ENCODE assay signal across 18 mouse cellular contexts in the genomic region with DNA sequence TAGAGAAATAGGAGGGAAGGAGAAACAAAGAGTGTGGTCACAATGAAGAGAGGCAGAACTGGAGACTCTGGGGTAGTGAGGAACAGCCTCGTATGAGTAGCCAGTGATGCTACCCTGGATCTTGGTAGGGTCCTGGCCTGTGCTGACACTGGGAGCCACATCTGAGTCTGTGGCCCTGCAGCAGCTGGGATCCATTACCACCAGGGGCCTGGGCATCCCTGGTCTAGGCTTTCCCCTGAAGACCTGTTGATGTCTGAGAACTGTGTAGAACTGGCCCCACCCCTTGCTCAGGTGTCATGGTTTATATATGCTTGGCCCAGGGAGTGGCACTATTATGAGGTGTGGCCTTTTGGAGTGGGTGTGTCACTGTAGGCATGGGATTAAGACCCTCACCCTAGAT. TPM values are rescaled to one million over a fixed set of nuclear protein-coding genes. Genes with fewer than 3 reads are reported as not detected.
DNase-seq lines count a peak whose midpoint lies in the region; ATAC-seq and TF ChIP-seq lines count a peak whose summit lies in the region.
"Had no signal": no experiment of that assay in that cellular context is flagged by ENCODE, and none has a peak within 500 bp of the region (broad histone marks: within the 10 kb centered on the region; RNA-seq: fewer than 3 reads in every experiment).

No protein-coding gene starts in this region.

- H3K27me3 ChIP-seq in embryonic facial prominence, embryonic 12.5 days: no peaks in the 10 kb centered on the region
- H3K27me3 ChIP-seq in embryonic facial prominence, embryonic 10.5 days (replicated peaks; ENCODE audit: low read depth, poor library complexity, severe bottlenecking): no peaks in the 10 kb centered on the region
- no peaks in the 10 kb centered on the region for H3K27me3 ChIP-seq in intestine, postnatal 0 days (replicated peaks; ENCODE audit: control insufficient read depth, insufficient read depth, low read length)
- H3K27me3 ChIP-seq in intestine, embryonic 16.5 days (replicated peaks; ENCODE audit: control insufficient read depth, insufficient read depth, low read length): no peaks in the 10 kb centered on the region
- 0 out of 2 replicates have a peak, but pooled peaks cover 3% of the 10 kb centered on the region for H3K27me3 ChIP-seq in midbrain, embryonic 12.5 days
- H3K27me3 ChIP-seq in midbrain, embryonic 10.5 days (ENCODE audit: low read depth, poor library complexity, severe bottlenecking): no peaks in the 10 kb centered on the region
- H3K27me3 ChIP-seq in embryonic facial prominence, embryonic 13.5 days: 0 out of 2 replicates have a peak, but pooled peaks cover under 1% of the 10 kb centered on the region
- H3K27me3 ChIP-seq: limb, embryonic 13.5 days; midbrain, embryonic 13.5 days; stomach, embryonic 15.5 days had no signal

- ATAC-seq in embryonic facial prominence, embryonic 12.5 days (ENCODE audit: insufficient number of reproducible peaks, insufficient read depth, low FRiP score, low TSS enrichment): 0 out of 2 replicates have a peak, but pooled peaks have one; percentile 56
- 0 out of 2 replicates have a peak, but pooled peaks have one; percentile 8 for ATAC-seq in intestine, postnatal 0 days
- no peak for ATAC-seq in intestine, embryonic 16.5 days
- ATAC-seq in midbrain, embryonic 12.5 days (ENCODE audit: low FRiP score, low read depth): 0 out of 2 replicates have a peak, but pooled peaks have one; percentile 23
- ATAC-seq in embryonic facial prominence, embryonic 13.5 days (ENCODE audit: insufficient number of reproducible peaks, insufficient read depth, low FRiP score, low TSS enrichment, low read depth): peak; percentile 44; the same call in 1 of the 2 replicates
- ATAC-seq: activated CD4-positive, CD25-positive, alpha-beta regulatory T cell, adult 4 months; forebrain, embryonic 15.5 days had no signal

- H3K9ac ChIP-seq in embryonic facial prominence, embryonic 12.5 days: no peak overlapping the region
- H3K9ac ChIP-seq in intestine, postnatal 0 days (ENCODE audit: low read depth, low read length): no peak overlapping the region
- no peak overlapping the region for H3K9ac ChIP-seq in intestine, embryonic 16.5 days (ENCODE audit: low read depth, low read length)
- no peak overlapping the region for H3K9ac ChIP-seq in midbrain, embryonic 12.5 days (replicated peaks)
- no peak overlapping the region for H3K9ac ChIP-seq in embryonic facial prominence, embryonic 13.5 days
- H3K9ac ChIP-seq: forebrain, embryonic 15.5 days; heart, embryonic 12.5 days; limb, embryonic 13.5 days; midbrain, embryonic 13.5 days; stomach, embryonic 15.5 days had no signal

- H3K36me3 ChIP-seq in embryonic facial prominence, embryonic 12.5 days: no peaks in the 10 kb centered on the region
- H3K36me3 ChIP-seq in embryonic facial prominence, embryonic 10.5 days (replicated peaks): no peaks in the 10 kb centered on the region
- no peaks in the 10 kb centered on the region for H3K36me3 ChIP-seq in intestine, postnatal 0 days (ENCODE audit: control insufficient read depth, insufficient read depth)
- no peaks in the 10 kb centered on the region for H3K36me3 ChIP-seq in intestine, embryonic 16.5 days (ENCODE audit: control insufficient read depth, insufficient read depth, low read length)
- H3K36me3 ChIP-seq in midbrain, embryonic 12.5 days: no peaks in the 10 kb centered on the region
- no peaks in the 10 kb centered on the region for H3K36me3 ChIP-seq in midbrain, embryonic 10.5 days
- no peaks in the 10 kb centered on the region for H3K36me3 ChIP-seq in embryonic facial prominence, embryonic 13.5 days
- H3K36me3 ChIP-seq: forebrain, embryonic 15.5 days; heart, embryonic 12.5 days; limb, embryonic 13.5 days; midbrain, embryonic 13.5 days; stomach, embryonic 15.5 days had no signal

- no peak overlapping the region for H3K27ac ChIP-seq in embryonic facial prominence, embryonic 12.5 days
- no peak overlapping the region for H3K27ac ChIP-seq in embryonic facial prominence, embryonic 10.5 days (replicated peaks)
- no peak overlapping the region for H3K27ac ChIP-seq in intestine, postnatal 0 days (ENCODE audit: low read depth, low read length)
- H3K27ac ChIP-seq in intestine, embryonic 16.5 days (ENCODE audit: low read length): no peak overlapping the region
- no peak overlapping the region for H3K27ac ChIP-seq in midbrain, embryonic 12.5 days (replicated peaks)
- H3K27ac ChIP-seq in midbrain, embryonic 10.5 days (replicated peaks): no peak overlapping the region
- H3K27ac ChIP-seq in embryonic facial prominence, embryonic 13.5 days: no peak overlapping the region
- H3K27ac ChIP-seq: forebrain, embryonic 15.5 days; limb, embryonic 13.5 days; midbrain, embryonic 13.5 days; stomach, embryonic 15.5 days had no signal

- 86% methylated on average over 1 of the region's 1 CpGs for WGBS in embryonic facial prominence, embryonic 12.5 days
- 75% methylated on average over 1 of the region's 1 CpGs for WGBS in embryonic facial prominence, embryonic 10.5 days
- 81% methylated on average over 1 of the region's 1 CpGs for WGBS in intestine, postnatal 0 days
- WGBS in intestine, embryonic 16.5 days: 91% methylated on average over 1 of the region's 1 CpGs
- WGBS in midbrain, embryonic 12.5 days: 100% methylated on average over 1 of the region's 1 CpGs
- 94% methylated on average over 1 of the region's 1 CpGs for WGBS in midbrain, embryonic 10.5 days
- 85% methylated on average over 1 of the region's 1 CpGs for WGBS in embryonic facial prominence, embryonic 13.5 days

- no peak for TF ChIP-seq CTCF in intestine, postnatal 0 days (IDR thresholded peaks at IDR 0.05; ENCODE audit: low read depth)

- no peaks in the 10 kb centered on the region for H3K9me3 ChIP-seq in embryonic facial prominence, embryonic 12.5 days
- no peaks in the 10 kb centered on the region for H3K9me3 ChIP-seq in embryonic facial prominence, embryonic 10.5 days
- H3K9me3 ChIP-seq in intestine, postnatal 0 days (ENCODE audit: control insufficient read depth): no peaks in the 10 kb centered on the region
- H3K9me3 ChIP-seq in intestine, embryonic 16.5 days (ENCODE audit: control insufficient read depth, low read length): no peaks in the 10 kb centered on the region
- no peaks in the 10 kb centered on the region for H3K9me3 ChIP-seq in midbrain, embryonic 12.5 days
- H3K9me3 ChIP-seq in midbrain, embryonic 10.5 days (replicated peaks): no peaks in the 10 kb centered on the region
- no peaks in the 10 kb centered on the region for H3K9me3 ChIP-seq in embryonic facial prominence, embryonic 13.5 days
- H3K9me3 ChIP-seq: forebrain, embryonic 15.5 days; heart, embryonic 12.5 days; limb, embryonic 13.5 days; midbrain, embryonic 13.5 days; stomach, embryonic 15.5 days had no signal

- H3K4me3 ChIP-seq in embryonic facial prominence, embryonic 12.5 days: no peak overlapping the region
- no peak overlapping the region for H3K4me3 ChIP-seq in embryonic facial prominence, embryonic 10.5 days
- H3K4me3 ChIP-seq in intestine, postnatal 0 days (ENCODE audit: low read depth, low read length): no peak overlapping the region
- no peak overlapping the region for H3K4me3 ChIP-seq in intestine, embryonic 16.5 days (ENCODE audit: low read length)
- no peak overlapping the region for H3K4me3 ChIP-seq in midbrain, embryonic 12.5 days
- no peak overlapping the region for H3K4me3 ChIP-seq in midbrain, embryonic 10.5 days
- no peak overlapping the region for H3K4me3 ChIP-seq in embryonic facial prominence, embryonic 13.5 days
- H3K4me3 ChIP-seq: forebrain, embryonic 15.5 days; heart, embryonic 12.5 days; limb, embryonic 13.5 days; midbrain, embryonic 13.5 days; stomach, embryonic 15.5 days had no signal

- no peaks in the 10 kb centered on the region for H3K4me1 ChIP-seq in embryonic facial prominence, embryonic 12.5 days
- no peaks in the 10 kb centered on the region for H3K4me1 ChIP-seq in embryonic facial prominence, embryonic 10.5 days
- no peaks in the 10 kb centered on the region for H3K4me1 ChIP-seq in intestine, postnatal 0 days (replicated peaks; ENCODE audit: control insufficient read depth, insufficient read depth, low read length)
- H3K4me1 ChIP-seq in intestine, embryonic 16.5 days (ENCODE audit: control insufficient read depth, insufficient read depth, low read length): no peaks in the 10 kb centered on the region
- H3K4me1 ChIP-seq in midbrain, embryonic 12.5 days: no peaks in the 10 kb centered on the region
- no peaks in the 10 kb centered on the region for H3K4me1 ChIP-seq in midbrain, embryonic 10.5 days
- no peaks in the 10 kb centered on the region for H3K4me1 ChIP-seq in embryonic facial prominence, embryonic 13.5 days
- H3K4me1 ChIP-seq: forebrain, embryonic 15.5 days; heart, embryonic 12.5 days; limb, embryonic 13.5 days; midbrain, embryonic 13.5 days; stomach, embryonic 15.5 days had no signal

- no peak for DNase-seq in embryonic facial prominence, embryonic 10.5 days (ENCODE audit: low spot score)
- no peak for DNase-seq in midbrain, embryonic 10.5 days (ENCODE audit: low spot score)
- DNase-seq: adrenal gland, adult 8-10 months; cerebellum, adult 11-12 months; gastrocnemius, postnatal 10 days; layer of hippocampus, adult 9-11 months; lung, postnatal 14 days had no signal

- H3K4me2 ChIP-seq in embryonic facial prominence, embryonic 12.5 days (replicated peaks): no peak overlapping the region
- H3K4me2 ChIP-seq in intestine, postnatal 0 days (replicated peaks; ENCODE audit: low read depth): no peak overlapping the region
- H3K4me2 ChIP-seq in intestine, embryonic 16.5 days (ENCODE audit: low read depth, low read length): no peak overlapping the region
- no peak overlapping the region for H3K4me2 ChIP-seq in midbrain, embryonic 12.5 days (replicated peaks)
- H3K4me2 ChIP-seq in embryonic facial prominence, embryonic 13.5 days: no peak overlapping the region
- H3K4me2 ChIP-seq: forebrain, embryonic 15.5 days; heart, embryonic 12.5 days; limb, embryonic 13.5 days; midbrain, embryonic 13.5 days; stomach, embryonic 15.5 days had no signal

RNA-seq across cellular contexts. Expression of gene Cldn10, which starts 12.2 kb away (rescaled TPM):
- 1.7 and 1.9 TPM in 2 replicates for polyA plus RNA-seq in embryonic facial prominence, embryonic 12.5 days (2016; fragmentation: Nextera tagmentation; extraction: Ambion mirVana)
- polyA plus RNA-seq in embryonic facial prominence, embryonic 10.5 days (2016; fragmentation: Nextera tagmentation; extraction: Ambion mirVana): 3.0 and 3.8 TPM in 2 replicates
- 1.5 and 1.7 TPM in 2 replicates for polyA plus RNA-seq in intestine, postnatal 0 days (2015; fragmentation: Nextera tagmentation; extraction: Ambion mirVana)
- polyA plus RNA-seq in intestine, embryonic 16.5 days (2015; fragmentation: Nextera tagmentation; extraction: Ambion mirVana): 21.1 and 23.1 TPM in 2 replicates
- polyA plus RNA-seq in midbrain, embryonic 12.5 days (2016; fragmentation: Nextera tagmentation; extraction: Ambion mirVana): 0.77 and 0.85 TPM in 2 replicates
- 0.99 and 1.4 TPM in 2 replicates for polyA plus RNA-seq in midbrain, embryonic 10.5 days (2016; fragmentation: Nextera tagmentation; extraction: Ambion mirVana)
- 3.8 and 5.5 TPM in 2 replicates for polyA plus RNA-seq in embryonic facial prominence, embryonic 13.5 days (2015; fragmentation: Nextera tagmentation; extraction: Ambion mirVana)
